Mouse (Mus musculus) midbrain, postnatal 0 days (tissue): ENCODE data around the gene Notch3. TPM values are rescaled to one million over a fixed set of nuclear protein-coding genes. Genes with fewer than 3 reads are reported as not detected.
A peak's percentile ranks its signal among the peaks of the same experiment; 100 is the strongest.
"Not testable (repeated sequence)": the region's sequence is repeated elsewhere in the genome, so short reads cannot be mapped to it uniquely, and the experiment has no call there.

Source experiments
- ATAC-seq: fragments of 200-750 bp; cut with Nextera tagmentation; 2 replicates; pipeline ENCODE4 v1.8.0; 2017; ENCODE audit warnings: moderate number of reproducible peaks, mild to moderate bottlenecking, moderate TSS enrichment, moderate library complexity; ENCODE audit not compliant: low FRiP score
- DNase-seq: peaks from one replicate; pipeline ENCODE4 v3.0.0-alpha.2; 2015; ENCODE audit warnings: low spot score
- H3K27ac ChIP-seq: fragments of 300-500 bp; sonication (generic); 2 replicates; pipeline ENCODE4 v1.5.1; 2014; ENCODE audit warnings: low read depth, mild to moderate bottlenecking, low read length, mixed read lengths
- H3K27me3 ChIP-seq: fragments of 300-500 bp; sonication (generic); 2 replicates; pipeline ENCODE4 v1.6.1; 2014; ENCODE audit warnings: low read length, control low read depth, mixed read lengths; ENCODE audit not compliant: insufficient read depth
- H3K36me3 ChIP-seq: fragments of 300-500 bp; sonication (generic); 2 replicates; pipeline ENCODE4 v1.6.1; 2014; ENCODE audit warnings: low read length, control low read depth, mixed read lengths; ENCODE audit not compliant: insufficient read depth
- H3K4me1 ChIP-seq: fragments of 300-500 bp; sonication (generic); 2 replicates; pipeline ENCODE4 v1.6.1; 2014; ENCODE audit warnings: mild to moderate bottlenecking, control low read depth, antibody characterized with exemption, low read length, mixed read lengths; ENCODE audit not compliant: insufficient read depth
- H3K4me2 ChIP-seq: fragments of 300-500 bp; sonication (generic); 2 replicates; pipeline ENCODE4 v1.6.1; 2014; ENCODE audit warnings: low read depth, mild to moderate bottlenecking, low read length, mixed read lengths; ENCODE audit not compliant: poor library complexity, severe bottlenecking
- H3K4me3 ChIP-seq: fragments of 300-500 bp; sonication (generic); 2 replicates; pipeline ENCODE4 v1.5.1; 2014; ENCODE audit warnings: low read depth, mild to moderate bottlenecking, low read length, moderate library complexity
- H3K9ac ChIP-seq: fragments of 300-500 bp; sonication (generic); replicated peaks from 2 replicates; pipeline ENCODE4 v1.6.1; 2014; ENCODE audit warnings: mild to moderate bottlenecking, low read length, moderate library complexity, mixed read lengths; ENCODE audit not compliant: poor library complexity, severe bottlenecking
- H3K9me3 ChIP-seq: fragments of 300-500 bp; sonication (generic); 2 replicates; pipeline ENCODE4 v1.6.1; 2016; ENCODE audit warnings: low read length, control low read depth
- CTCF ChIP-seq: IDR thresholded peaks from 2 replicates; pipeline ENCODE4 v1.5.1; 2016; ENCODE audit warnings: antibody characterized with exemption, mild to moderate bottlenecking
- WGBS: fragments of 180-500 bp; shearing (Covaris S2); extraction: QIAGEN DNeasy Blood & Tissue Kit; methylation state at CpG from one replicate; pipeline ENCODE4 v1.1.7; 2014; 5-methylcytosine and 5-hydroxymethylcytosine counted together
- polyA plus RNA-seq: library from polyadenylated mRNA; unstranded; fragments of >200 nt; fragmentation: Nextera tagmentation; extraction: Ambion mirVana; gene quantifications from 2 replicates; pipeline ENCODE4 v1.2.1, GENCODE M21; 2015
- total RNA-seq: library from RNA; depleted of rRNA; stranded (reverse); fragments of >200 nt; gene quantifications from 2 replicates; pipeline ENCODE4 v1.2.3, GENCODE M21; 2014

The Notch3 gene
- total and polyA plus RNA-seq, 2 experiments from 2014 or later = 5.2 to 42.4 TPM

DNA sequence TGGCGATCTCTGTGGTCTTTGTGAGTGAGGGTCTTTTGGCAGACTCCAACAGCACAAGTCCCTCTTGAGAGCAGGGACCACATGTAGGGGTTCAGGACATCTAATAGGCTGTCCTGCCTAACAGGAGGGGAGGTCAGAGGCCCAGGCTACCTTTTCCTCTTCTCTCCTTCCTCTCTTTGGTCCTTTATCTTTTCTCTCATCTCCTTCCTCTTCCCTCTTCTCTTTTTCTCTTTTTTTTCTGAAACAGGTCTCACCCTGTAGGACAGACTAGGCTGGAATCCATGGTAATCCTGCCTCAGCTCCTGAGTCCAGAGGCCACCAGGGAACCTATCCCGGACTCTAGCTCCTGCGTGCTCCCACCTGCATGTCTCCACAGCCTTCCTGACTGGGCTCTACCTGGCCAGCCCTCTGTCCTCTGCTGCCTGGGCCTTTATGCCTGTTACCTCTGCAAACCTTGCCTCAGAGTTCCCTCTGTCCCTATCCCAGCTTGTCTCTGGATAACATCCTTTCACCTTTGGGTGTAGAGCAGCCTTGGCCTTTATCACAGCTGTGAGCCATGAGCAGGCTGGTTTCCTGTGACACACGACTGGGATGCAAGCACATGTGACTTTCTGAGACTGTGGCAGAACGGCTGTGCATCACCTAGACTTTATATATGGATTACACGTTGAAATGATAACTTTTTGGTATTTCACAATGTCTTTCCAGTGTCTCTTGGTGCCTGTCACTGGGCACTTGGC is 57.3 kb downstream of the Notch3 start:
- Histone ChIP-seq H3K4me2 (no peak overlapping the region), H3K4me1 (no peaks in the 10 kb centered on the region), H3K9ac (no peak overlapping the region), H3K27me3 (no peaks in the 10 kb centered on the region), H3K9me3 (no peaks in the 10 kb centered on the region), H3K36me3 (no peaks in the 10 kb centered on the region), H3K4me3 (no peak overlapping the region), H3K27ac (no peak overlapping the region)
- DNase-seq (no peak), ATAC-seq (no peak)
- TF ChIP-seq CTCF = no peak
- 75% methylated on average over 6 of the region's 6 CpGs for WGBS

GRCm38 (mm10) chr17:32108320-32109011 is 58.2 kb downstream of the Notch3 start:
- DNase-seq, H3K9me3 ChIP-seq, H3K27ac ChIP-seq, H3K9ac ChIP-seq, H3K27me3 ChIP-seq, ATAC-seq, H3K4me1 ChIP-seq, H3K4me2 ChIP-seq, H3K4me3 ChIP-seq, H3K36me3 ChIP-seq: not testable (repeated sequence)
- 84% methylated on average over 5 of the region's 5 CpGs for WGBS

GRCm38 (mm10) chr17:32107877-32108276 is 58.8 kb downstream of the Notch3 start:
- Histone ChIP-seq H3K9me3 (no peaks in the 10 kb centered on the region), H3K4me3 (no peak overlapping the region), H3K4me1 (no peaks in the 10 kb centered on the region), H3K9ac (no peak overlapping the region), H3K36me3 (no peaks in the 10 kb centered on the region), H3K4me2 (no peak overlapping the region), H3K27me3 (no peaks in the 10 kb centered on the region), H3K27ac (no peak overlapping the region)
- ATAC-seq (no peak), DNase-seq (no peak)
- TF ChIP-seq CTCF = no peak
- WGBS = 65% methylated on average over 5 of the region's 5 CpGs

DNA sequence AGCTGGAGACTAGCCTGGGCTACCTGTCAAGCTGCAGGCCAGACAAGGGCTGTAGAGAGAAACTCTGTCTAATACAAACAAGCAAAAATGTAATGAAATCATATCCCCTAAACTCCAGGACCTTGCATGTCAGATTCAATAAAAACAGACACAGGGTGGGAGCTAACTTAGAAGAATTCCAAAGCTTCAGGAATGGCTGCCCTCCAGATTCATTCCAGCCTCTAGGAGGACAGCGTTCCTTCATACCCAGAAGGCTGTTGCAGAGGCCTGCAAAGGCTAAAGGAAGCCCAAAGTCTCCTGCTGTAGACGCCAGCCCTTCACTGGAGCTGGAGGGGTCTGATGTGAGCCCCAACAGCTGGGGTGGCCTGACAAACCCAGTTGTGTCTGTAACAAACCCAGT is 60.3 kb downstream of the Notch3 start:
- no peaks in the 10 kb centered on the region for H3K4me1 ChIP-seq
- H3K4me2 ChIP-seq = no peak overlapping the region
- no peak overlapping the region for H3K9ac ChIP-seq
- H3K9me3 ChIP-seq = no peaks in the 10 kb centered on the region
- H3K27me3 ChIP-seq = no peaks in the 10 kb centered on the region; the same call in 1 of the 2 replicates
- no peak overlapping the region for H3K27ac ChIP-seq
- no peak overlapping the region for H3K4me3 ChIP-seq
- no peak for DNase-seq
- TF ChIP-seq CTCF = no peak
- no peak for ATAC-seq
- 81% methylated on average over 2 of the region's 2 CpGs for WGBS
- H3K36me3 ChIP-seq = no peaks in the 10 kb centered on the region

- peak; percentile 34 for TF ChIP-seq CTCF
- no peak overlapping the region for H3K9ac ChIP-seq
- H3K27me3 ChIP-seq = no peaks in the 10 kb centered on the region; the same call in 1 of the 2 replicates
- no peak overlapping the region for H3K4me3 ChIP-seq
- DNase-seq = no peak
- H3K9me3 ChIP-seq = no peaks in the 10 kb centered on the region
- H3K36me3 ChIP-seq = no peaks in the 10 kb centered on the region
- no peak for ATAC-seq
- no peak overlapping the region for H3K4me2 ChIP-seq
- 15% methylated on average over 4 of the region's 4 CpGs for whole genome bisulfite sequencing
- no peak overlapping the region for H3K27ac ChIP-seq
- 0 out of 2 replicates have a peak, but pooled peaks cover 6% of the 10 kb centered on the region for H3K4me1 ChIP-seq
These were observed 63.6 kb downstream of the Notch3 start for GRCm38 (mm10) chr17:32103054-32103453.

DNA sequence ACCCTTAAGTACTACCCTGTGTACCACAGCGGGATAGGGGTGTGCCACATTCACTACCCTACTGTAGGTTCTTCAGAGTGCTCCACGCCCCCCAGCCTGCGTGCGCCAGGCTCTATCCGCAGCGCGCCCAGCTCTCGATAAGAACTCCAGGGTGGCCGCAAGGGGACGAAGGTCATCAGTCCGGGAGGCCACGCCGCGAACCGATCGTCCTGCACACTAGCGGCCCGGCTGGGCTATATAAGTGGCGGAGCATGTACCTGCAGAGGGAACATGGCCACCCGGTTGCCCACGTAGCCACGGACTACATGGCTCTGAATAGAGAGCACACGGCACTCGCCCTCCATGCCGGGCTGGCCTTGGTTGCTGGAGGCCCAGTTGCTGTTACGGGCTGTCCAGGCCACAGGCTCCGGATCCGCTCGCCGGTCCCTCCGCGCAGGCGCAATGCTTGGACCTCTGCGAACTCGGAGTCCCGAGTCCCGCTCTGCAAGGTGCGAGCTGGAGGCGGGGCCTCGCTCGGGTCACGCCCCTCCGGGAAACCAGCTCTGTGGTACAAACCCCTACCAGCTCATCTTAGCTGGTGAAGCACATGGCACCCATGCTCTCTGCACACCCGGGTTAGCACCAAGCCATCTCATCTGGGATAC is 66.6 kb downstream of the Notch3 start:
- WGBS = 2% methylated on average over 44 of the region's 44 CpGs
- Histone ChIP-seq H3K27ac (no peak overlapping the region), H3K9me3 (no peaks in the 10 kb centered on the region), H3K27me3 (no peaks in the 10 kb centered on the region; the same call in 1 of the 2 replicates), H3K4me3 (peak overlapping the region; percentile 50), H3K4me1 (0 out of 2 replicates have a peak, but pooled peaks cover 6% of the 10 kb centered on the region), H3K36me3 (no peaks in the 10 kb centered on the region), H3K9ac (peak overlapping the region; percentile 66), H3K4me2 (peak overlapping the region; percentile 82)
- TF ChIP-seq CTCF = no peak
- DNase-seq = peak; percentile 62
- ATAC-seq = peak; percentile 80
